Mouse (Mus musculus): ENCODE results near the gene Optn.

Optn gene

DNA sequence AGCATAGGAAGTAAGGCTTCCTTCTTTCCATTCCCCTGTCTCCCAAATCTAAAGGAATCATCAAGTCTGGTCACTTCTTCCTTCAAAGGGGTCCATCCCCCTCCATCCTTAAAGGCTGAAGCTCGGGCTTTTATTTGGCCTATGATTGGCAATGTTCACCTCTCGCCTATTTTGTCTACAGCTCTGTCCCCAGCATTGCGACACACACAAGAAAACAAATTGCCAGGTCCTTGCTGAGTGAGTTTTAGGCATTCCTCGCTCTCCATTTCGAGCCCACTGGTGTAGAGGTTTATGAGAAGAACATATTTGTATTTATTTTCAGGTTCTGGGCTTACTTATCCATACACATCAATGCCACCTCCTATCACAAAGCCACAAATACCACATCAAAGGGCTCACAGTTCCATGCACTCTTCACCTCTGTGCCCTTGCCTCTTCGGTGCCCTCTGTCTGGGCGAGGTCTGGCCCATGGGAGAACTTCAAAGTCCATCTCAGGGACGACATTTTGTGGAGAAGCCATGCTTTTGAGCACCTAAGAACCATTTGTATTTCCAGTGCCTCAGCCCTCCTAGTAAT is 2.6 kb downstream of the Optn start:
- in situ Hi-C loops (cut with MboI, MseI) = no loop called here

DNA sequence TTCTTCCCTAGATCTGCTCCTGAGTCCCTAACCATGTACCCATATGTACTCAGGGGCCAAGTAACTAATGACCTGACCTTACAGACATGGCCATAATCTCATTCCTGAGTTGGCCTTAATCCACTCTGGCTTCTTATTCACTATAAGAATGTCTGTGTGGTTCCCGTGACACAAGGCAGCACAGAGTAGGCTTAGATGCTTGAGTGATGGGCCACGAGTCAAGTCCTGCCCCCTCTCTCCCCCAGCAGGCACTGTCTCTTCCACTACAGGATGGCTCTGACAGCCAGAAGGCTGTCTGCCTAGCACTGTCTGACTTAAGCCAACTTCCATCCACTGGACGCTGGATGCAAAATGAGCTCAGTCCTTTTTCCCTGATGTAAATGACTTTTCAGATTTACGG is 3.9 kb downstream of the Optn start:
- in situ Hi-C loops (cut with MboI, MseI) = no loop called here

DNA sequence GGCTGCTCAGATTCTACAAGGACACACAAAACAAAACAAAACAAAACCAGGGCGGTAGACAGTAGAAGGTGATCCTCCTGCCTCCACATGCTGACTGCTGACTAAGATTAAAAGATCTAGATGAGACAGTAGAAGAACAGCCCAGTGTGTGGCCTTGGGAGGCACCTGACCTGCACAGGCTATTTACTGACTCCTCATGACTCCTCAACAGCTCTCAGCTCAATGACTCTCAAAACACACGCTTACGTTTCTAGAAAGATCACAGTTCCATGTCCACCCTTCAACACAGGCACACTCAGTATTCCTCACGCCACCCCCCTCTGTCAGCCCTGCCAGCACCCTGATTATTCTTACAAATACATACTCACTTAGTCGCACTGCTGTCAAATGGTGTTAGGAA is 5.4 kb downstream of the Optn start:
- in situ Hi-C loops (cut with MboI, MseI) = no loop called here

DNA sequence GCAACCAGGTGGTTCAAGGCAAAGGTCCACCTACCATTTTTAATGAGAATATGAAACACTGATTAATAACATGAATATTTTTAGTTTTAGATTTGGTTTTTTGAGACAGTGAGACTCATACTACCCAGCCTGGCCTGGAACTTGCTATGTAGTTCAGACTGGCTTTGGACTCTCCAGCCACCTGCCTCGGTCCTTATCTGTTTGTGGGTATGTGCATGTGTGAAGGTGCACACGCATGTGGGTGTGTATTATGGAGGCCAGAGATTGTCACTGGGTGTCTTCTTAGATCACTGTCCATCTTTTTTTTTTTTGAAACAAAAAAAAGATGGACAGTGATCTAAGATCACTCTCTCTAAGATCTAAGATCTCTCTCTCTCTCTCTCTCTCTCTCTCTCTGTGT is 13.3 kb downstream of the Optn start:
- in situ Hi-C loops (cut with MboI, MseI) = no loop called here

DNA sequence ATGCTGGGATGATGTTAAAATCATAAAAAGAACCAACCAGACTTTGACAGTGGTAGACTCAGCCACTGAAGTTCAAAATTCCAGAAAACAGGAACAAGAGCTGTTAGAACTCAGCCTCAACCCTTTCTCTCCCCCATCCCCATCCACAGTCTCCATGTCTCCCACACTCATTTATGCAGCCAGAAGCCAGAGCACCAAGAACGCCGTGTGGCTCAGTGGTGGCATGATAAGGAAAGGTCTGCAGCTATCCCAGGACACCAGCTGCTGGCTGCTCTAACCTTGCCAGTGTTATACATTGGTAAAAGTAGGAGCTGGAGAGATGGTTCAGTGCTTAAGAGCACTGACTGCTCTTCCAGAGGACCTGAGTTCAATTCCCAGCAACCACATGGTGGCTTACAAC is 16.8 kb downstream of the Optn start:
- in situ Hi-C loops (cut with MboI, MseI) = loop anchor here (10.0 kb wide), 1 partner anchor 1822 kb away; no protein-coding TSS in a partner anchor

DNA sequence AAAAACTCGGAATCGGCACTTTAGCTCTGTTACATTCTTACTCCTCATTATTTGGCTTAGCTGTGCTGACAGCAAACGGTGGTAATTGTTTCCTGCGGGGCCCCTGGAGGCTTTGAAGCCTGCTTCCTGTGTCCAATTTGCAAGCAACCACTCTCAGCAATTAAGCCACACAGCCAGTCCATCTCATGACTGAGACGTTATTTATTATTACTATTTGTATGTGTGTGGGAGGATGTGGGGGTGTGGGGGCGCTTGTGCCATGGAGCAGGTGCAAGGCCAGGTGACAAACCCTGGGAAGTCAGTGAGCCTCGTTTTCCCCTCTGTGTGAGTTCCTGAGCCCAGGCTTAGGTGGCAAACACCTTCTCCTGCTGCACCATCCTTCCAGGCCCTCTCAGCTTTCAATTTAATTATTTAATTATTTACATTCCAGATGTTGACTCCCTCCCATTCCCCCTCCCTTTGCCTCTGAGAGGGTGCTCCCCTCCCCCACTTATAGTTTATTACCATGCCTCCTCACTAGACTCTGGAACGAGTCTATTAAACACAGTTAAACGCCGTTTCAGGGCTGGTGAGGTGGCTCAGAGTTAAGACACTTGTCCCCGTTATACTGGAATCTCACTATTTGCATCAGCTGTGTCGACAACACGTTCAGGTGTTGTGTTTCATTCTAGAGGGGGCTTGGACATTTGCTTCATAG is 18.4 kb downstream of the Optn start:
- in situ Hi-C loops (cut with MboI, MseI) = loop anchor here (10.0 kb wide), 1 partner anchor 1821 kb away; no protein-coding TSS in a partner anchor

DNA sequence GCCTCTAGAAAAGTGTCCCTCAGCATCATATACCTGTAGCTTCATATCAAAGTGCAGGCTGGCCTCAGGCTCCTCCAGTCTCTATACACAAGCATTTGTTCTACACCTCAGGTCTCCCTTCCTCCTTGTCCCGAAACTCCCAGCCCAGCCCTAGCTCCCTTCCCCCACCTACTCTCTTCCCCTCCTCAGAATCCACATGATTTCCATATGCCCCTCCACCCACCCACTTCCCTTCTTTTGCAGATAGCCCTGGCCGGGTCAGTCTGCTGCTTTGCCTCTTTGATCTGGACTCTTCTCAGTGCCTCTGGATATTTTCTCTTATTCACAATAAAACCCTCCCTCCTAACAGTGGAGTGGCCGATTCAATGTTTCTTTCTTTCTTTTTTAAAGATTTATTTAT is 19.5 kb downstream of the Optn start:
- in situ Hi-C loops (cut with MboI, MseI) = loop anchor here (10.0 kb wide), 1 partner anchor 1820 kb away; no protein-coding TSS in a partner anchor

DNA sequence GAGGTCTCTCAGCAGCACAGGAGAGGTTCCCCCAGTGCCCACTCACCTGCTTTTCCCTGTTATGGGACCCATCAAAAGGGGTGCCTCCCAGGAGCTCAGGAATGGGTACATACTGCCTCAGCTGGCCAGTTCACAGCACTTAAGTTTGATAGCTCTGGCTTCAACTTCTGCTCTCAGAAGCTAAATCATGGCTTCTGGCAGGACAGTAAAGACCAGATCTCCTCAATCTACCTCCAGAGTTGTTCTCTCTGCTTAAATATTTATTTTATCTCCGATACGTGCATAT is 20.4 kb downstream of the Optn start:
- in situ Hi-C loops (cut with MboI, MseI) = loop anchor here (10.0 kb wide), 1 partner anchor 1819 kb away; no protein-coding TSS in a partner anchor

DNA sequence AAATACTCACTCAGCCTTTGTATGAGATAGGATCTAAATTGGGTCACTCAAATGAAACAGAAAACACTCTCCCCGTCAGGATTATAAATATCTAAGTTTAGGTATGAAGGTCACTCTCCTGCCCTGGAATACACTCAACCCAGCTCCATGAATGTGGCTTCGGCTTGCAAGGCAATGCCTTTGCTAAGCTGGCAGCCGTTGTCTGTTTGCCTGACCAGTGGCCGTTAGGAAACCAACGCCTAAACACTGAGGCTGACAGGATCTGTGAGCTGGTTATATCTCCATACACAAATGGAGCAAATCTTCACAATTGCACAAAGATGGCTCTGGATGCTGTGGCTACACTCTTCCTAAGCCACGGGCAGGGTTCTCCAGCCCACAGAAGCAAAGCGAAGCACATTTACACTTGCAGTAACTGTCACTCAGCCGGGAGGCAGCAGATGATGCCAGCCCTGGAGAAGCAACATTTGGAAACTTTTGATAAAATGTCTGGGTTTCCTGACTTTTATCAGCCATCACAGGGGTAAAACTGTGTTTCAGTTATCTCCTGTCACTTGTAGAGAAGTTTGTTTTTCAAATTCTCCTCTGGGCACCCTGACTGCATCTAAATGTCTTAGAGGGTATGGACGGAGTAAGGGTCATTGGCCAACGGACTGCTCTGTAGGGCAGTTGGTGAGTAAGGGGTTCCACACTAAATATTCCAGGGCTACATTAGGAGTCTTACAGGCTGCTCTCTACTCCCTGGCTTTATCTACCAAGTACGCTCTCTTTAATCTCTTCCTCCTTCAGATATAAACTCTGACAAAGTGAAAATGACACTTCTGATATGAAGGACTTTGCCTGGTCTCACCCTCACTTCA is 21.0 kb downstream of the Optn start:
- in situ Hi-C loops (cut with MboI, MseI) = loop anchor here (10.0 kb wide), 1 partner anchor 1818 kb away; no protein-coding TSS in a partner anchor

DNA sequence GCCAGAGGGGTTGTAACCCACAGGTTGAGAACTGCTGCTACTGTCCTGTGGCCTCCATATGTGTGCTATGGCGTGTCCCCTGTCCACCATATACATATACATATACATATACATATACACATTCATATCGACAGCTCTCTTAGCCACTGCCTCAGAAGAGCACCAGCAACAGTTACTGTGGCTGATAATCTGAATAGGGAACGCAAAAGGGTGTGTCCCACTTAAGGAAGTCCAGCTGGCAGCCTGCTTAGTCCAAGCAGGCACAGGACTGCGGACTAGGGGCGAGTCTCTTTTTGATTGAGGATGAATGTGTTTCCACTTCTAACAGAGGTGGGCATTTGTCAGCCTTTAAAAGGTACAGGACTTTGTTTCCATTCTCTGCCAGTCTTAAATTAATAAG is 22.0 kb downstream of the Optn start:
- in situ Hi-C loops (cut with MboI, MseI) = loop anchor here (10.0 kb wide), 1 partner anchor 1817 kb away; no protein-coding TSS in a partner anchor

DNA sequence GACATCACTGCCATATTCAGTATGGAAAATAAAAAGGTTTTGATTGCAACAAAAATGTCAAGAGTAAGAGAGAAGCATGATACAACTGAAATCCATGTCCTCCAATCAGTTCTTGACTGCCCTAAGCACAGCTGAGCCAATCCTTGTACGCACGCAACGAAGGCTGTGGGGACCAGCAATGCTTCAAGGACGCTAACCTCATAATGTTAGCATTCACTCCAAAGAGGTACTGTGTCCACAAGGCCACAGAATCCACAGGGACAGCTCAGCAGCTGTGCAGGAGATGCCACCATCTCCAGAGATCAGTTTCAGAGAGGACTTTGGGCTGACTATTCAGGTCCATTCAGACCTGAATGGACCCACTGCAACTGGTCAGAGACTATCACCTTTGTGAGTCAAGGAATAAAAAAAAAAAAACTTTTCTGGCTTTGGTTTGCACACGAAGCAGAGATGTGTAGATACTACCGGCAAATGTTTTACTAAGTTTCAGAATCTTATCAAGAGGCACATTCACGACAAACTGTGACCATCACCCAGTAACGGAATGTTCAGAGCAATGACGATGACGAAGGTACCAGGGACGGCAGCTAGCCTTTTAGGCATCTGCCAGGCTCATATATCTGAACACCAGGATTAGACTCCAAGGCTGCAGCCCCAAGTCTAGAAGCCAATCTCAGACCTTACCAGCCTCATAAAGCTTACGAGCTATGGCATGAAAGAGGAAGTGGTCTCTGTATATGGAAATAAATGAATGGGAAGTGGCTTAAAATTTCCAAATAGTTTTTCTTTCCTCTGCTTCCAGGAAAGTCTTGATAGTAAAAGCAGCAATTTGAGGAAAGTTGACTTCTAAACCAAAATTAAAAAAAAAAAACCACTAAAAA is 23.3 kb downstream of the Optn start:
- in situ Hi-C loops (cut with MboI, MseI) = loop anchor here (10.0 kb wide), 1 partner anchor 1816 kb away; no protein-coding TSS in a partner anchor

DNA sequence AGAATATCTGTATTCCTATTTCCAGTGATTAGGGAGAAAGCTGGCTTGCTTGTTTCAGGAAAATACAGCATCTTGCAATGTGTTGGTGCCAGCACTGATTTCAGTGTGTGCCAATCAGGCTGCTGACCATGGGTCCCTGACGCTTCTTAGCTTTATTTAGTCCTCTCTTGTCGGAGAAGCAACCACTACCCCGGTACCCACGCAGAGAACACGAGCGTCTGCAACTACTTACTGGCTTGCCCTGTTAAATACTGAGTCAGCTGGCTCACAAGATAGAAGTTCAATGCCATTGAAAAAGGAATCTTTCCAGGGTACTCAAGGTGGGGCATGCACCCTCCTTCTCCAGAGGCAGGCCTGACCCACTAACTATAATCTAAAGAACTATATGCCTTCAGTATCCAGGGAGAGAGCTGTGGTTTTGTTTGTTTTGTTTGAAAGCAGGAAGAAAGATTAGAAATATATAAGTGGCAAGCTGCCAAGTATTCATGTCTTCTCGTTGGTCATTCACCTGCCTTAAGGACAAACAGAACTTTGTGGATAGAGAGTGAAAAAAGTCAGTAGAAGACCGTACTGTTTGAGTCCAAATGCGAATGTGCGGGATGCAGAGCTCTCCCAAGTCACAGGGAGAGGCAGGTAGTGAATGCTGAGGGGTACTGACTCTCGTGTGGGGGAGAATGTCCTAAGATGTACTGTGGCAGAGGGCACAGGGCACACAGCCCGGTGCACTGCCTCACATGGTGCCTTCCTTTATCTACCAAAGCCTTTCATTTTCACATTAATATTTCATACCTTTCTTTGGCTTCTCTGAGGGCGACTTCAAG is 24.3 kb downstream of the Optn start:
- in situ Hi-C loops (cut with MboI, MseI) = loop anchor here (10.0 kb wide), 1 partner anchor 1815 kb away; no protein-coding TSS in a partner anchor

DNA sequence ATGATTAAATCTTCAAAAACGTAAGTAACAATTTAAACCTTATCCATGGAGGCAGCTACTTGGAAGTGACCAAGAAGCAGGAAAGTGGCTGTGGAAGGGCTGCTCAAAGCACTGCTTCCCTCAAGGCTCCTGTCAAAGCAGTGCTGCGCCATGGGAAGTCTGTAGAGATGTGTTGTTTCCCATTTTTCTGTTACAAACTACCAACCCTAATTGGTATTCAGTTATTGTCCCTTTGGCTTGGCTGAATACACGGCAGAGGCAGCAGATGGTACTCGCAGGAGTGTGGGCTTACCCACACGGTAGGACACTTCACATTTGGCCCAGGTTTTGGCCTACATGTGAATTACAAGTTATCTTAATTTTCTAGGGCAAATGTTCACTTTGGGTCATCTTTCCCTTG is 25.5 kb downstream of the Optn start:
- in situ Hi-C loops (cut with MboI, MseI) = no loop called here

DNA sequence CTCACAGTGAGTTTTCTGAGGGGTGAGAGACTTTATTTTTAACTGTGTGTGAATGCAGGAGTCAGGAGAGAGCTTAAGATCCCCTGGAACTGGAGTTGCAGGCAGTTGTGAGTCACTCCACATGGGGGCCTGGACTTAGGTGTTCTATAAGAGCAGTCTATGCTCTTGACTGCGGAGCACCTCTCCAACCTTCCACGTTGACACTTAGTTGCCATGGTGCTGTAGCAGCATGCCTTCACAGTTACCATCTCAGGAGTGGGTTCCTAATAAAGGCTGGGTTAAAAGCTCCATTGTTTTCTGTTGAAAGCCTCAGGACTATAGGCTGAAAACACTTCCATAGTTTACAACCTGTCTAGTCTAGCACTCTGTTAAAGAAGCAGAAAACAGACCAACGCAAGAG is 26.5 kb downstream of the Optn start:
- in situ Hi-C loops (cut with MboI, MseI) = no loop called here

DNA sequence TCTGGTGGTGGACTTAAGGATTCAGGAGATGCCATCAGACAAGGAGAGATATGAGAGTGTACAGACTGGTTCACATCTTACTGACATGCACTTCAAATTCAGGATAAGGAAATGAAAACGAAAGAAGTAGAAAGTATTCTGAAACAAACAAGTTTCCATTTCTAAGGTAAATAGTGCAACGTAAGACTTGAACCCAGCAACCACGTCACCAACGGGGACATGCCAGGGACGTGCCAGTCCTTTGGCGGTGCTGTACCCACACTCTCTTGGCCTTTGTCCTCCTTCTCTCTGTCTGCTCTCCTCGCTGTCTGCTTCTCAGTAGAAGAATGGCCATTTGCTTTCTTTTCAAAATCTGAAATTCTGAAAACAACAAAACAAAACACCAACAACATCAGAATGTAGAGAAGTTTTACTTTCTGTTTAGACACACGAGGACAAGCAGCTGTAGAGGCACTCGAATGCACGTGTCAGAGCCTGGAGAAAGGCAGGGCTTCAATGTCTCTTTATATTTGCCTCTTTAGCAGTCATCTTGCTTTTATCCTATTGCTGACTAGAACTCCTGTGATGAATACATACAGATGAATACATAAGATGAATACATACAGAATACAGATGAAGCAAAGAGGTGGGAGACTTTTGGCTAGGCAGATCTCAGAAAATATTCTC is 27.3 kb downstream of the Optn start:
- in situ Hi-C loops (cut with MboI, MseI) = no loop called here

DNA sequence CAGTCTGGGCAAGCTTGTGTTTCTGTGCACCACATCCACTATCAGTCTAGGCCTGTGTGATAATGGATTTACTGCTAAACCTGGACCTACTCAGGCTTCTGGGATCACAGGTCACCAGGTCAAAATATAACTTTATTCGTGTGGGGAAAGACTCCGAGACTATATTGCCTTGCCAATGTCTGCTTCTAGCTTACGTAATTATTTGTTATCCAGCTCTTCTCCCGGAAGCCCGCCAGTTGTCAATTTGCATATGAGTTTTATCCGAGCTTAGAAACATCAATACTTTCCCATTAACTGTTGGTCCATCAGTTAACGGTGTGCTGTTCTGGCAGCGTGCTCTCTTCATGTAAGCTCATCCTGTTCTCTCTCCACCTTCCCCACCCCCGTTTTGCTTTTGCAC is 28.6 kb downstream of the Optn start:
- in situ Hi-C loops (cut with MboI, MseI) = no loop called here

DNA sequence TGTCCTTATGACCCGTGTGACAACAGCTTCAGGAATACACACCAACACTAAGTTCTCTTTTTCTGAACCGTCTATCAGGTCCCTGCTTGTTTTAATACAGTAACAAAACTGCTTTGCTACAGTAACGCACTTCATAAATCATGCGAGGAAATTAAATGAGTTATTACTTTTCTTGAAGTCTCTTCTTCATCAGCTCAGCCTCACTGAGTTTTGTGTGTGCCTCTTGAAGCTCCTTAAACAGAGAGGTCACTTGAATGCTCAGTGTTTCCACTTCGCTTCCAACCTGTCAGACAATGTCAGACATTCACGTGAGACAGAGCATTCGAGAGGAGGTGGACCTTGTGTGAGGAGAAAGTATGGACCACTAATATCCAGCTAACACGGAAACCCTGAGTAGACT is 29.1 kb downstream of the Optn start:
- in situ Hi-C loops (cut with MboI, MseI) = no loop called here

DNA sequence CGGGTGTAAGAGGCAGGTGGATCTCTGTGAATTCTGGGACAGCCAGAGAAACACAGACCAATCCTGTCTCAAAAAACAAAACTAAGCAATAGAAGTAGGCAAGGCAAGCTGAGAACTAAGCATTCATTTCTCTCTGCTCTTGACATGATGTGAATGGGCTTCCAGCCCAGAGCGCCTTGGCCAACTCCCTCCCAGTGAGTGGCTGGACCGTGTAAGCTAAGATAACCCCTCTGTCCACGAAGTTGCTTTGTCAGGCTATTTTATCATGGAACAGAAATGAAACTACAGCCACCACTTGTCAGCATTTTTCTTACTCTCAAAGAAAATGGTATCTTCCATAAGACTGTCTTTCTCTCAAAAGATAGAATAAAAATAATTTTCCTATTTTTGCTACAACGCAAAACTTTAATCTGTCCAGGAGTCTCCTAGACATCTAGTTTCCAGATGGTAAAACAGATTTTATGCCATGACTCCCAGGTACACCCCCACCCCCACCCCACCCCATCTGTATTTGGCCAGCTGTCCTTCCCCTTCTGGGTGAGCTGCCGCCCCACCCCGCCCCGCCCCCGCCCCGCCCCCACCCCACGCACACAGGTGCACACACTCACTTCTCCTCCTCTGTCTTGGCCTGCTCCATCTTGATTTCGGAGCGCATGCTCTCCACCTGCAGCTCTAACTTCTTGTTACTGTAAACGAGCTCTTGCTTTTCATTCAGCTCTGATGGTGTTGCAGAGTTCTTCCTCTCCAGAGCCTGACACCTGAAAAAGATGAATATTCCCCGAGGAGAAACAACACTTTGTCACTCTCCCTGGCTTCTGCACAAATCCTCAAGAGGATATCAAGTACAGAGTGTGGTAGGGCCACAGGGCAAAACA is 30.1 kb downstream of the Optn start:
- in situ Hi-C loops (cut with MboI, MseI) = no loop called here

DNA sequence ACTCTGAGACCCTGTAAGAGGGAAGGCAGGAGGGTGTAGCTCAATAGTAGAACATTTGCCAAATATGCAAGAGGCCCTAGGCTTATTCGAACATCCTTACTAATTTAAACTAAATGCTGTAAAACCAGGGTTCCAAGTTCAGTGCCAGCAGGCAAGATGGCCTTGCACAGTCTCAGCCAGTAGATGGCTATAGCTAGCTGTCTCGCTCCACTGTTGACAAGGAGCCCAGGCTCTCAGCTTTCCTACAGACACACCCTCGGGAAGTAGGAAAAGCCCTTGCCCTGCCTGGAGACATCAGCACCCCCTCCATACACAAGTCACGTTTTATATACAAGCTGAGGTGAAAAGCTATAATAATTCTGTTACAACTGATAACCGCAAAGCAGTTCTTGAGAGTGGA is 31.2 kb downstream of the Optn start:
- in situ Hi-C loops (cut with MboI, MseI) = no loop called here

Data from regulatory T cell (primary cell).